Mouse (Mus musculus): ENCODE results near the gene C1rl.

DNA sequence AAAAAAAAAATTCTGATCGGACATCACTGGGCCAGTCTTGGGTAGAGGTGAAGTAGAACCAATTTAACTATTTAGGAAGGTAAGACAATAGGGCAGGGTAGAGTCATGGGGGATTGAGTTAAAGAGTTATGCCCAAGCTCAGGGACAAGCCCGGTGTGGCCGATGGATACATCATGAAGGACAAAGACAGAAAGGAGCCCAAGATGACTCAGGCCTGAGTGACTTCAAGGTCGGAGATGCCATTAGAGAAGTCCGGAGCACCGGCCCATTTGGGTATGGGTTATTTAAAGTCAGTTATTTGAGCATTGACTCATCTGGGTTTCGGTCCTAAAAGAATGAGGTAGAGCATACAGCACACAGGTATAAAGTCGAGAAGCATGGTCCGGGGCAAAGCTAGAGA is 46.5 kb upstream of the C1rl start:
- TF ChIP-seq POLR2A (IDR thresholded peaks at IDR 0.05; ENCODE audit: insufficient read depth, low read length) (no peak), CTCF (IDR thresholded peaks at IDR 0.05; ENCODE audit: low read depth, low read length) (no peak), EP300 (IDR thresholded peaks at IDR 0.05; ENCODE audit: insufficient read depth, low read depth, low read length) (no peak)

Data from ES-Bruce4 (cell line).